Mouse (Mus musculus) forelimb bud, embryonic 11.5 days (tissue): Measurements from ENCODE around the gene A930004D18Rik.
A peak's percentile ranks its signal among the peaks of the same experiment; 100 is the strongest.

Source experiments
- DNase-seq: peaks from one replicate; pipeline ENCODE4 v3.0.0-alpha.2; 2012; ENCODE audit warnings: low read depth, low spot score

A930004D18Rik gene

GRCm38 (mm10) chr2:18053243-18053950, 15.9 kb upstream of the A930004D18Rik start:
- DNase-seq: no peak

GRCm38 (mm10) chr2:18052581-18052980, 15.0 kb upstream of the A930004D18Rik start:
- DNase-seq: no peak

- DNase-seq: no peak
Measured at GRCm38 (mm10) chr2:18051831-18052170, 14.3 kb upstream of the A930004D18Rik start.

- no peak for DNase-seq
Measured at GRCm38 (mm10) chr2:18051026-18051830, 13.7 kb upstream of the A930004D18Rik start.

GRCm38 (mm10) chr2:18050541-18050985, 13.0 kb upstream of the A930004D18Rik start:
- DNase-seq: no peak

- DNase-seq: no peak
Measured at GRCm38 (mm10) chr2:18050018-18050417, 12.5 kb upstream of the A930004D18Rik start.

- no peak for DNase-seq
Measured at GRCm38 (mm10) chr2:18049279-18049821, 11.8 kb upstream of the A930004D18Rik start.

- DNase-seq: peak; percentile 85
Measured at GRCm38 (mm10) chr2:18048453-18049075, 11.0 kb upstream of the A930004D18Rik start, which contains the start of gene Skida1. Skida1 (minus strand) TSS chr2:18049051.

GRCm38 (mm10) chr2:18047646-18048452, 10.3 kb upstream of the A930004D18Rik start:
- DNase-seq: peak; percentile 66

GRCm38 (mm10) chr2:18046758-18047645, 9.5 kb upstream of the A930004D18Rik start:
- DNase-seq: no peak

GRCm38 (mm10) chr2:18046186-18046585, 8.6 kb upstream of the A930004D18Rik start:
- DNase-seq: no peak

- DNase-seq: no peak
Measured at GRCm38 (mm10) chr2:18045781-18046181, 8.2 kb upstream of the A930004D18Rik start.

GRCm38 (mm10) chr2:18045143-18045780, 7.7 kb upstream of the A930004D18Rik start:
- DNase-seq: no peak

GRCm38 (mm10) chr2:18041199-18041885, 3.8 kb upstream of the A930004D18Rik start:
- no peak for DNase-seq

GRCm38 (mm10) chr2:18040347-18041160, 3.0 kb upstream of the A930004D18Rik start:
- no peak for DNase-seq

GRCm38 (mm10) chr2:18039566-18040290, 2.2 kb upstream of the A930004D18Rik start:
- no peak for DNase-seq

- DNase-seq: no peak
Measured at GRCm38 (mm10) chr2:18038895-18039371, 1.4 kb upstream of the A930004D18Rik start.
